Mouse (Mus musculus): ENCODE data around the gene Efcab2. TPM values are rescaled to one million over a fixed set of nuclear protein-coding genes. Genes with fewer than 3 reads are reported as not detected.

Efcab2 gene
- polyA plus RNA-seq, 1 experiment from 2014 or later = 5.5 TPM

GRCm38 (mm10) chr1:178455120-178455519 is 49.2 kb downstream of the Efcab2 start:
- H3K36me3 ChIP-seq (replicated peaks) = no peaks in the 10 kb centered on the region
- 88% methylated on average over 1 of the region's 1 CpGs for WGBS
- no peaks in the 10 kb centered on the region for H3K27me3 ChIP-seq (replicated peaks; ENCODE audit: low read depth, poor library complexity, severe bottlenecking)
- no peak for DNase-seq (ENCODE audit: low spot score)
- no peaks in the 10 kb centered on the region for H3K4me1 ChIP-seq
- no peak overlapping the region for H3K4me3 ChIP-seq
- no peak overlapping the region for H3K27ac ChIP-seq (replicated peaks)
- H3K9me3 ChIP-seq = no peaks in the 10 kb centered on the region

- DNase-seq (ENCODE audit: low spot score) = no peak
- H3K36me3 ChIP-seq (replicated peaks) = no peaks in the 10 kb centered on the region
- no peak overlapping the region for H3K4me3 ChIP-seq
- WGBS = 88% methylated on average over 2 of the region's 2 CpGs
- no peak overlapping the region for H3K27ac ChIP-seq (replicated peaks)
- no peaks in the 10 kb centered on the region for H3K27me3 ChIP-seq (replicated peaks; ENCODE audit: low read depth, poor library complexity, severe bottlenecking)
- H3K4me1 ChIP-seq = no peaks in the 10 kb centered on the region
- no peaks in the 10 kb centered on the region for H3K9me3 ChIP-seq
Observed at GRCm38 (mm10) chr1:178458029-178458428, 52.1 kb downstream of the Efcab2 start.

- Histone ChIP-seq H3K4me1 (no peaks in the 10 kb centered on the region; the same call in 1 of the 2 replicates), H3K27ac (replicated peaks) (no peak overlapping the region), H3K9me3 (no peaks in the 10 kb centered on the region), H3K27me3 (replicated peaks; ENCODE audit: low read depth, poor library complexity, severe bottlenecking) (no peaks in the 10 kb centered on the region), H3K36me3 (replicated peaks) (no peaks in the 10 kb centered on the region), H3K4me3 (no peak overlapping the region)
- under 1% methylated on average over 2 of the region's 2 CpGs for WGBS
- peak; percentile 82 for DNase-seq (ENCODE audit: low spot score)
Observed at GRCm38 (mm10) chr1:178463712-178464111, 57.8 kb downstream of the Efcab2 start.

- no peak for DNase-seq (ENCODE audit: low spot score)
- Histone ChIP-seq H3K4me1 (no peaks in the 10 kb centered on the region; the same call in 1 of the 2 replicates), H3K27ac (replicated peaks) (no peak overlapping the region), H3K36me3 (replicated peaks) (no peaks in the 10 kb centered on the region), H3K9me3 (no peaks in the 10 kb centered on the region), H3K4me3 (no peak overlapping the region), H3K27me3 (replicated peaks; ENCODE audit: low read depth, poor library complexity, severe bottlenecking) (no peaks in the 10 kb centered on the region)
- WGBS = 47% methylated on average over 4 of the region's 4 CpGs
Observed at GRCm38 (mm10) chr1:178464140-178464539, 58.3 kb downstream of the Efcab2 start.

- Histone ChIP-seq H3K27me3 (replicated peaks; ENCODE audit: low read depth, poor library complexity, severe bottlenecking) (no peaks in the 10 kb centered on the region), H3K27ac (replicated peaks) (no peak overlapping the region), H3K36me3 (replicated peaks) (no peaks in the 10 kb centered on the region), H3K4me1 (no peaks in the 10 kb centered on the region; the same call in 1 of the 2 replicates), H3K4me3 (no peak overlapping the region), H3K9me3 (no peaks in the 10 kb centered on the region)
- WGBS = 70% methylated on average over 6 of the region's 6 CpGs
- no peak for DNase-seq (ENCODE audit: low spot score)
Observed at GRCm38 (mm10) chr1:178467594-178467993, 61.7 kb downstream of the Efcab2 start.

GRCm38 (mm10) chr1:178468280-178468679 is 62.4 kb downstream of the Efcab2 start:
- Histone ChIP-seq H3K4me3 (no peak overlapping the region), H3K9me3 (no peaks in the 10 kb centered on the region), H3K27me3 (replicated peaks; ENCODE audit: low read depth, poor library complexity, severe bottlenecking) (no peaks in the 10 kb centered on the region), H3K36me3 (replicated peaks) (no peaks in the 10 kb centered on the region), H3K4me1 (no peaks in the 10 kb centered on the region; the same call in 1 of the 2 replicates), H3K27ac (replicated peaks) (no peak overlapping the region)
- WGBS = 15% methylated on average over 2 of the region's 2 CpGs
- DNase-seq (ENCODE audit: low spot score) = no peak

GRCm38 (mm10) chr1:178483854-178484253 is 78.0 kb downstream of the Efcab2 start:
- DNase-seq (ENCODE audit: low spot score) = no peak
- no peaks in the 10 kb centered on the region for H3K27me3 ChIP-seq (replicated peaks; ENCODE audit: low read depth, poor library complexity, severe bottlenecking)
- no peaks in the 10 kb centered on the region for H3K36me3 ChIP-seq (replicated peaks)
- H3K4me1 ChIP-seq = peaks cover under 1% of the 10 kb centered on the region; the same call in 1 of the 2 replicates
- H3K27ac ChIP-seq (replicated peaks) = no peak overlapping the region
- no peaks in the 10 kb centered on the region for H3K9me3 ChIP-seq
- no peak overlapping the region for H3K4me3 ChIP-seq

- H3K4me3 ChIP-seq = no peak overlapping the region
- H3K27ac ChIP-seq (replicated peaks) = no peak overlapping the region
- H3K27me3 ChIP-seq (replicated peaks; ENCODE audit: low read depth, poor library complexity, severe bottlenecking) = no peaks in the 10 kb centered on the region
- H3K36me3 ChIP-seq (replicated peaks) = no peaks in the 10 kb centered on the region
- no peaks in the 10 kb centered on the region for H3K9me3 ChIP-seq
- no peak for DNase-seq (ENCODE audit: low spot score)
- whole genome bisulfite sequencing = 83% methylated on average over 5 of the region's 5 CpGs
- H3K4me1 ChIP-seq = peaks cover 8% of the 10 kb centered on the region
Observed at GRCm38 (mm10) chr1:178485138-178485867, 79.4 kb downstream of the Efcab2 start.

- Histone ChIP-seq H3K9me3 (no peaks in the 10 kb centered on the region), H3K27me3 (replicated peaks; ENCODE audit: low read depth, poor library complexity, severe bottlenecking) (no peaks in the 10 kb centered on the region), H3K27ac (replicated peaks) (no peak overlapping the region), H3K4me1 (peaks cover 8% of the 10 kb centered on the region), H3K36me3 (replicated peaks) (no peaks in the 10 kb centered on the region), H3K4me3 (no peak overlapping the region)
- no peak for DNase-seq (ENCODE audit: low spot score)
- WGBS = 72% methylated on average over 5 of the region's 5 CpGs
Observed at GRCm38 (mm10) chr1:178485868-178486220, 80.0 kb downstream of the Efcab2 start.

- DNase-seq (ENCODE audit: low spot score) = no peak
- Histone ChIP-seq H3K9me3 (no peaks in the 10 kb centered on the region), H3K36me3 (replicated peaks) (no peaks in the 10 kb centered on the region), H3K27me3 (replicated peaks; ENCODE audit: low read depth, poor library complexity, severe bottlenecking) (no peaks in the 10 kb centered on the region), H3K4me1 (peaks cover 8% of the 10 kb centered on the region), H3K4me3 (no peak overlapping the region), H3K27ac (replicated peaks) (no peak overlapping the region)
- WGBS = 90% methylated on average over 5 of the region's 5 CpGs
Observed at GRCm38 (mm10) chr1:178486828-178487227, 80.9 kb downstream of the Efcab2 start.

GRCm38 (mm10) chr1:178489127-178489526 is 83.2 kb downstream of the Efcab2 start:
- Histone ChIP-seq H3K36me3 (replicated peaks) (no peaks in the 10 kb centered on the region), H3K4me3 (no peak overlapping the region), H3K9me3 (no peaks in the 10 kb centered on the region), H3K4me1 (peaks cover 8% of the 10 kb centered on the region), H3K27me3 (replicated peaks; ENCODE audit: low read depth, poor library complexity, severe bottlenecking) (no peaks in the 10 kb centered on the region), H3K27ac (replicated peaks) (peak overlapping the region; percentile 25; the same call in 1 of the 2 replicates)
- no peak for DNase-seq (ENCODE audit: low spot score)
- 32% methylated on average over 3 of the region's 3 CpGs for WGBS

- Histone ChIP-seq H3K27ac (replicated peaks) (no peak overlapping the region), H3K27me3 (replicated peaks; ENCODE audit: low read depth, poor library complexity, severe bottlenecking) (no peaks in the 10 kb centered on the region), H3K9me3 (no peaks in the 10 kb centered on the region), H3K4me1 (peaks cover 8% of the 10 kb centered on the region), H3K4me3 (no peak overlapping the region), H3K36me3 (replicated peaks) (no peaks in the 10 kb centered on the region)
- DNase-seq (ENCODE audit: low spot score) = no peak
- 87% methylated on average over 5 of the region's 5 CpGs for WGBS
Observed at GRCm38 (mm10) chr1:178491733-178492132, 85.8 kb downstream of the Efcab2 start.

- no peaks in the 10 kb centered on the region for H3K27me3 ChIP-seq (replicated peaks; ENCODE audit: low read depth, poor library complexity, severe bottlenecking)
- WGBS = 75% methylated on average over 2 of the region's 2 CpGs
- no peak overlapping the region for H3K27ac ChIP-seq (replicated peaks)
- H3K9me3 ChIP-seq = no peaks in the 10 kb centered on the region
- H3K36me3 ChIP-seq (replicated peaks) = no peaks in the 10 kb centered on the region
- peaks cover 8% of the 10 kb centered on the region for H3K4me1 ChIP-seq
- H3K4me3 ChIP-seq = no peak overlapping the region
- DNase-seq (ENCODE audit: low spot score) = no peak
Observed at GRCm38 (mm10) chr1:178492493-178492892, 86.6 kb downstream of the Efcab2 start.
